Mouse (Mus musculus): ENCODE data around the gene Kcng4.

Gene Kcng4

GRCm38 (mm10) chr8:119635378-119635777 is at the start of gene Kcng4:
Kcng4 (minus strand) TSS chr8:119635680.
- TF ChIP-seq GATA4 (IDR thresholded peaks at IDR 0.05; ENCODE audit: insufficient replicate concordance, low read length), result no peak

- no peak for TF ChIP-seq GATA4 (IDR thresholded peaks at IDR 0.05; ENCODE audit: insufficient replicate concordance, low read length)
Measured at GRCm38 (mm10) chr8:119679184-119679583, 43.7 kb upstream of the Kcng4 start.

GRCm38 (mm10) chr8:119678138-119678843 is 42.8 kb upstream of the Kcng4 start:
- no peak for TF ChIP-seq GATA4 (IDR thresholded peaks at IDR 0.05; ENCODE audit: insufficient replicate concordance, low read length)

- TF ChIP-seq GATA4 (IDR thresholded peaks at IDR 0.05; ENCODE audit: insufficient replicate concordance, low read length), result peak; percentile 83; the same call in 1 of the 2 replicates
Measured at GRCm38 (mm10) chr8:119676389-119676788, 40.9 kb upstream of the Kcng4 start.

GRCm38 (mm10) chr8:119675457-119675856 is 40.0 kb upstream of the Kcng4 start:
- no peak for TF ChIP-seq GATA4 (IDR thresholded peaks at IDR 0.05; ENCODE audit: insufficient replicate concordance, low read length)

- no peak for TF ChIP-seq GATA4 (IDR thresholded peaks at IDR 0.05; ENCODE audit: insufficient replicate concordance, low read length)
Measured at GRCm38 (mm10) chr8:119673976-119674555, 38.6 kb upstream of the Kcng4 start.

- no peak for TF ChIP-seq GATA4 (IDR thresholded peaks at IDR 0.05; ENCODE audit: insufficient replicate concordance, low read length)
Measured at GRCm38 (mm10) chr8:119670419-119671091, 35.1 kb upstream of the Kcng4 start.

- TF ChIP-seq GATA4 (IDR thresholded peaks at IDR 0.05; ENCODE audit: insufficient replicate concordance, low read length), result no peak
Measured at GRCm38 (mm10) chr8:119669284-119669683, 33.8 kb upstream of the Kcng4 start.

- no peak for TF ChIP-seq GATA4 (IDR thresholded peaks at IDR 0.05; ENCODE audit: insufficient replicate concordance, low read length)
Measured at GRCm38 (mm10) chr8:119668447-119668846, 33.0 kb upstream of the Kcng4 start.

GRCm38 (mm10) chr8:119666219-119666951 is 30.9 kb upstream of the Kcng4 start, which contains the start of gene Wfdc1:
Wfdc1 (plus strand) TSS chr8:119666365.
- no peak for TF ChIP-seq GATA4 (IDR thresholded peaks at IDR 0.05; ENCODE audit: insufficient replicate concordance, low read length)

- TF ChIP-seq GATA4 (IDR thresholded peaks at IDR 0.05; ENCODE audit: insufficient replicate concordance, low read length), result no peak
Measured at GRCm38 (mm10) chr8:119665270-119665669, 29.8 kb upstream of the Kcng4 start.

- no peak for TF ChIP-seq GATA4 (IDR thresholded peaks at IDR 0.05; ENCODE audit: insufficient replicate concordance, low read length)
Measured at GRCm38 (mm10) chr8:119663440-119663839, 28.0 kb upstream of the Kcng4 start.

- TF ChIP-seq GATA4 (IDR thresholded peaks at IDR 0.05; ENCODE audit: insufficient replicate concordance, low read length), result no peak
Measured at GRCm38 (mm10) chr8:119661892-119662291, 26.4 kb upstream of the Kcng4 start.

GRCm38 (mm10) chr8:119661081-119661480 is 25.6 kb upstream of the Kcng4 start:
- no peak; the same call in 1 of the 2 replicates for TF ChIP-seq GATA4 (IDR thresholded peaks at IDR 0.05; ENCODE audit: insufficient replicate concordance, low read length)

- no peak for TF ChIP-seq GATA4 (IDR thresholded peaks at IDR 0.05; ENCODE audit: insufficient replicate concordance, low read length)
Measured at GRCm38 (mm10) chr8:119656709-119657464, 21.4 kb upstream of the Kcng4 start.

All from liver, adult (tissue).